Mouse (Mus musculus): ENCODE data around the gene Cdkn3.

DNA sequence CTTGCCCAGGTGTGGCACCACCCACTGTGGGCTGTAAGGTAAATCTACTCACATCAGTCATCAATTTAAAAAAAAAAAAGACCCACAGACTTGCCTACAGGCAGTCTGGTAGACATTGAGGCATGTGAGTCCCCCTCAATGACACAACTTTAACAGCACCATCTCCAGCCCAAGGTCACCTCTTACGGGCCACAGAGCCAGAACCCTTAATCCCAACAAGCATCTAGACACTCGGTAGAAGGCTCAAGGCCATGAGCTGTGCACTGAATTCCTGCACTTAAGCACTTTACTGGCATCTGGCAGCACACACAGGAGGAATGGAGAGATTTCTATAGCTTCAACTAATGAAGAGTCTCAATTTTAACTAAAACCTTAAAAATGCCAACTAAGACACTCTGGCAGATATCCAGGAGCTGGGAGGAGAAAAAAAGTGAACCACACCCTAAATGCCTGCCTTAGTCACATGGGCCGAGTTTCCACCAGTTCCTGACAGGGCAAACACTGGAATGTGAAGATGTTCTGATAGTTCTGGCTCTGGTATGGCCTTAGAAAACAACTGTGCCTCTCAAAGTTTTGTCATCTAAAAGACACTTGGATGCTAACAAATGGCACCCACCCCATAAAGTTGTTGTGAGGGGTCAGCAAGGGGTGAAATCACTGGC lies 40.5 kb downstream of the Cdkn3 start:
- no peak for TF ChIP-seq CTCF (IDR thresholded peaks at IDR 0.05)
- TF ChIP-seq EP300 (IDR thresholded peaks at IDR 0.05) = no peak

All from lung, postnatal 0 days (tissue).